Mouse (Mus musculus) cerebellum, adult 11 months (tissue): Measurements from ENCODE around the gene Pyurf.

Experiments used
- DNase-seq: peaks from one replicate; pipeline ENCODE4 v3.0.0; 2022

Pyurf gene

DNA sequence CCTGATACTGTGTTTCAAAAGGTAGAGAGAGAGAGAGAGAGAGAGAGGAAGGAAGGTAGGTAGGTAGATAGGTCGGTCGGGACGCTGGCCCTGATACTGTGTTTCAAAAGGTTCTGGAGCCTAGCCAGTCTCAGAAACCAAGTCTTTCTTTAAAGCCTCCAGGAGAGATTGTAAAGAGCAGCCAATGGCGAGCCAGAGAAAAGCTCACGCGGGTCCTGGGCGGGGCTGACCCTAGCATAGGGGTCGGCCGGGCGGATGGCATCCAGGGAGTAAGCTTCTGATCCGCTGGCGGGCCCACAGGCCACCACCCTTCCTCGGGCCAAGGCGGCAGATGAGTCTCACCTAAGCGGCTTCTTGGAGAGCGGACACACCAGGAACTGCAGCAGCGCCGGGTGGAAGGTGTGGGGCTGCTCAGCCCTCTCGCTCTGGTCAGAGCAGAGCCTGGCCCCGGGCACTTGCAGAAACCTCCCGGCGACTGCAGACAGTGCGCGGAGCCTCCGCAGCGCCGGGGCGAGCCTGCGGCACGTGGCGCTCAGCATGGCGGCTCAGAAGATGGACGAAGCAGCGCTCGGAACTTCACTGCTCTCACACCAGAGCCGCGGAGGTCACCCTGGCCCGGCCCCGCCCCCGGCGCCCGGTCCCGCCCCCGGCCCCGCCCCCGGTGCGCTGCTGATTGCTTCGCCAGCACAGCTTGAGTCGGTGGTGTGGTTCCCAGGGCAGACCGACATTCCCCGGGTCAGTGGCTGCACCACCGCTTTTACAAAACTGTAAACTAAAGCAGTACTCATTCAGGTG, at the start of gene Pyurf:
TSS of gene Pyurf (minus strand) at position 612 of the 795 bp plus-strand sequence.
- peak; percentile 83 for DNase-seq

- no peak for DNase-seq
Observed at GRCm38 (mm10) chr6:57721347-57721746, 29.5 kb upstream of the Pyurf start.

- no peak for DNase-seq
Observed at GRCm38 (mm10) chr6:57711726-57712125, 19.8 kb upstream of the Pyurf start.

DNA sequence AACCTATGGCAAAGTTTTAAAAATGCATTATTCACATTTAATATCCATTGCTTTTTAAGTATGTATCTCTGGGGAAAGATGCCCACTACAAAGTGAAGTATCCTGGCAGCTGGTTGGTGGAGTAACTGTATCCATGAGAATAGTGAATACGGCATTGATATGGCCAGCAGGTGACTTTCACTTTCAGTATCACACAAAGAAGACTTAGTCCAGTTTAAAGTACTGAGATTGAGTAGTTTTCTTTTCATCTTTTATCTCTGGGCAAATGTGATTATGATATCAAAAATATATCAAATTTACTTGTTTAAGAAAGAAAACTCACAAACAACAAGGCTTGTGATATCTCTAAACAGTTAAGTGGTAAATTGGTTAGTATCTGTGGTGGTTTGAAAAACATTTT, 14.8 kb upstream of the Pyurf start:
- no peak for DNase-seq

- no peak for DNase-seq
Observed at GRCm38 (mm10) chr6:57703703-57704102, 11.8 kb upstream of the Pyurf start.

GRCm38 (mm10) chr6:57702743-57703499, 11.0 kb upstream of the Pyurf start:
- peak; percentile 98 for DNase-seq

DNA sequence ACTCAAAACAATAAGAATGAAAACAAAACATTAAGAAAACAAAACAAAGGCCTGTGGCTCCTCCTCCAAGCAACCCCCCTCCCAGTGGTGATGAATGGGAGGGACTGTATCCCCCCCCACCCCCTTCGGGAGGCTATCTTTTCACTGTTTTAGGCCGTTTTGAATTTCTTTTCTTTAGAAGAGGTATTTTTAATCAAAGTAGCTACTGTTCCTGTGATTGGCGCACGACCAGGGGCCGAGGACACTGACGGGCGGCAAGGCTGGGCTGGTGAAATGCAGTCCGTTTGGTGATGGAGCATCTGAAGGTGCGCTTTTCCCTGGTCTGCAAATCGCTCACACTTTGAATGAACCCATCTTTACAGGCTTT, 10.5 kb upstream of the Pyurf start, which contains the start of gene Lancl2:
TSS of gene Lancl2 (plus strand) at position 165 of the 367 bp plus-strand sequence.
- DNase-seq = peak; percentile 64

DNA sequence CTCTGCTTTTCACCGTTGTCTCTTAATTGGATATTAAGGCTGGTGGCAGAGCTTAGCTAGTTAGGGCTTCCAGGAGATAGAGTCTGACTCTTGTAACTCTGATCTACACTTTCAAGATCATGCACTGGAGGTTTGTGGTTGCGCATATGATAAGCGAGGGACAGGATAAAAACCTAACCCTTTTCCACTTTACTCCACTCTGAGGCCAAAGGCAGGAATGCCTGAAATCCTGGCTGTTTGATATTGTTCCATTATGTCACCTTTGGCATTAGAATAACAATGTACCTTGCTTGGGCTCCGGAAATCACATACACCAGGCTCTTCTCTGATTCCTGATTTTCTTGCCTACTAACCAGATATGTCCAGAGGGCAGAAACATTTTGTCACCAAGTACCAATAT, 9.8 kb upstream of the Pyurf start:
- DNase-seq = no peak

DNA sequence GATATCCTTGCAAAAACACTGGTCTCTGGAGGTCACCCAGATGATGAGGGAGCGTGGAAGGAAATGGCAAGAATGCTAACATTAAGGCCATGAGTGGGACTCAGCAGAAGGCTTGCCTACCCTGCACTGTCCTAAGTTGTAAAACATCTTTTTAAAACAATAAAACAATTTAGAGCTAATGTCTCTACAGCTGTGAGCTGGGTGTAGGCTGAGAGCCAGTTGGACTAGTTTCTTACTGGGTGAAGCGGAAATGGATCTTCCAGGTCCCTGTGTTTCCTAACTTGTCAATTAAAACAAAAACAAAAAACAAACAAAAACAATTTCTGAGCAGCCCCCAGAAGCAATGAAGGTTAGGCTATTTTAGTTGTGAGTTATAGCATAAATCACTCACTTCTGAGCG, 1.2 kb upstream of the Pyurf start:
- no peak for DNase-seq

GRCm38 (mm10) chr6:57684156-57684555, 7.7 kb downstream of the Pyurf start:
- DNase-seq = no peak

- no peak for DNase-seq
Observed at GRCm38 (mm10) chr6:57661295-57661694, 30.6 kb downstream of the Pyurf start.

DNA sequence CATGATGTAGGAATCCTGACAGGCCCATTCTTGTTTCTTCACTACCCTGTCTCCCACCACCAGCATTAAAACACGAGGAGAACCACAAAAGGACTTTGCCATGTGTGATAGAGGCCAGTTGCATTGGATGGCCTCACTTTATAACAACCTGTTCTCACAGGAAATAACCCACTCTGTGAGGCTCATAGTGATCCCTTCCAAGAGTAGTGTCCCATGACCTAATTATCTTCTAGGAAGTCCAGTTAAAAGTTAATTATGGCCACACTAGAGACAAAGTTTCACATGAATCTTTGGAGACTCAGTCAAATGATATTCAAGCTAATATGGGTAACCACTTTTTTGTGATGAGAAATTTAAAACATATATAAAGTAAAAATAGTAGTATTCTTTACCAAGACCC, 44.6 kb downstream of the Pyurf start:
- DNase-seq = no peak

- peak; percentile 6 for DNase-seq
Observed at GRCm38 (mm10) chr6:57641789-57642188, 50.1 kb downstream of the Pyurf start.

DNA sequence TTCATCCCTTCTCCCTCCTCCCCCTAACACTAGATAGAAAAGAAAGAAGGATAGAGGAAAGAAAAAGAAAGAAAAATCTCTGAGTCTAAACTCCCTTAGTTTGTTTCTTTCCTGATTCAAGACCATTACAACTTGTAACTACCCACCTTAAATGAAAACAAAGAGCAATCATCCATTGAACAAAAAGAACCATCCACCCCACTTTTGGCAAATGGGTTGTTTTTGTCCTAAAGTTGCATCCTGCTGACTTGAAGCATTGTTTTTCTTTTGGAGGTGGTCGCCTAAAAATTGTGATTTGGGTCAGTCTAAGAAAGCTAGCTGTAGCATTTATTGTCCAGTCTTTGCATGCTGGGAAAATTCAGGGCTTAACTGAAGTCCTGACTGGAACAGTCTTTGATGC, 52.3 kb downstream of the Pyurf start:
- no peak for DNase-seq
